Mouse (Mus musculus) adrenal gland, adult (tissue): ENCODE measurements around the gene Mindy4b-ps.
"Not testable (repeated sequence)": the region's sequence is repeated elsewhere in the genome, so short reads cannot be mapped to it uniquely, and the experiment has no call there.

Experiments
- DNase-seq, 2 experiments: peaks; one replicate each; pipeline ENCODE4 v3.0.0; 2022 to 2023; ENCODE audit warnings: low spot score in 1 of 2; ENCODE audit not compliant: inconsistent age in 2 of 2

Gene Mindy4b-ps

GRCm38 (mm10) chr3:58822211-58822610 is at the start of gene Mindy4b-ps:
Gene Mindy4b-ps (minus strand): TSS chr3:58822311.
- DNase-seq = no peak

- DNase-seq = not testable (repeated sequence)
These were observed 49.8 kb upstream of the Mindy4b-ps start for GRCm38 (mm10) chr3:58871882-58872281.

GRCm38 (mm10) chr3:58865690-58866089 is 43.6 kb upstream of the Mindy4b-ps start:
- peak in 1 of 2 experiments; percentile 47 for DNase-seq

GRCm38 (mm10) chr3:58862976-58863375 is 40.9 kb upstream of the Mindy4b-ps start:
- no peak for DNase-seq

- DNase-seq = peak; percentile 30 to 64
These were observed 21.3 kb upstream of the Mindy4b-ps start for GRCm38 (mm10) chr3:58843415-58843814.

- DNase-seq = no peak
These were observed 11.5 kb upstream of the Mindy4b-ps start for GRCm38 (mm10) chr3:58833442-58834160.

GRCm38 (mm10) chr3:58832888-58833287 is 10.8 kb upstream of the Mindy4b-ps start:
- peak; percentile 10 to 67 for DNase-seq

GRCm38 (mm10) chr3:58831586-58831985 is 9.5 kb upstream of the Mindy4b-ps start:
- no peak for DNase-seq

GRCm38 (mm10) chr3:58829926-58830325 is 7.8 kb upstream of the Mindy4b-ps start:
- DNase-seq = no peak

- no peak for DNase-seq
These were observed 6.4 kb upstream of the Mindy4b-ps start for GRCm38 (mm10) chr3:58828366-58829153.

- no peak for DNase-seq
These were observed 4.2 kb upstream of the Mindy4b-ps start for GRCm38 (mm10) chr3:58826266-58826665.

- DNase-seq = peak in 1 of 2 experiments; percentile 37
These were observed 4.8 kb downstream of the Mindy4b-ps start for GRCm38 (mm10) chr3:58817337-58817736.

GRCm38 (mm10) chr3:58814191-58814590 is 7.9 kb downstream of the Mindy4b-ps start:
- DNase-seq = peak in 1 of 2 experiments; percentile 32

- no peak for DNase-seq
These were observed 11.8 kb downstream of the Mindy4b-ps start for GRCm38 (mm10) chr3:58810353-58810752.

- no peak for DNase-seq
These were observed 12.8 kb downstream of the Mindy4b-ps start for GRCm38 (mm10) chr3:58809111-58809915.

GRCm38 (mm10) chr3:58808636-58809035 is 13.5 kb downstream of the Mindy4b-ps start:
- no peak for DNase-seq

- no peak for DNase-seq
These were observed 17.4 kb downstream of the Mindy4b-ps start for GRCm38 (mm10) chr3:58804745-58805144.

- no peak for DNase-seq
These were observed 23.4 kb downstream of the Mindy4b-ps start for GRCm38 (mm10) chr3:58798676-58799075.

- no peak for DNase-seq
These were observed 23.9 kb downstream of the Mindy4b-ps start for GRCm38 (mm10) chr3:58798245-58798644.

- DNase-seq = no peak
These were observed 32.6 kb downstream of the Mindy4b-ps start for GRCm38 (mm10) chr3:58789473-58789872.

GRCm38 (mm10) chr3:58789033-58789432 is 33.1 kb downstream of the Mindy4b-ps start:
- no peak for DNase-seq
